Mouse (Mus musculus): Measurements from ENCODE around the gene Klf5.
A peak's percentile ranks its signal among the peaks of the same experiment; 100 is the strongest.

Klf5 gene

GRCm38 (mm10) chr14:99298385-99299021, at the start of gene Klf5:
Gene Klf5 (plus strand): TSS chr14:99298691.
- peak; percentile 83 for DNase-seq (ENCODE audit: low read depth)

- DNase-seq (ENCODE audit: low read depth) = no peak
These were observed 36.5 kb upstream of the Klf5 start for GRCm38 (mm10) chr14:99262026-99262425.

DNA sequence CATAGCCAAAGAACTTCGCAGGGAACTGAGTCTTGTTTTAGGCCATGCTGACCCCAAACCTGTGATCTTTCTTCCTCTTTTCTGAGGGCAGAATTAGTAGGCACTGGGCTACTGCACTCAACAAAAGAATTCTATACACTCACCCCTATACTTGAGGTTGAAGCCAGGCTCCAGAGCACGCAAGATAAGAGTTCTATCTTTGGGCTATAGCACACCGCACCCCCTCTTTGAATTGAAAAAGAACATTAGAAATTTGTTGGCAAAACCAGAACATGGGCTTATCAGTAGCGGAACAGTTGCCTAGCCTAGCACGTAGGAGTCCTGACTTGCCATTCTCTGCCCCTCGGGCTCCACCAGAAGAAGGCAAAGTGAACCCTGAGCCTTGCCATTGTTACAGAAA, 34.7 kb upstream of the Klf5 start:
- no peak for DNase-seq (ENCODE audit: low read depth)

DNA sequence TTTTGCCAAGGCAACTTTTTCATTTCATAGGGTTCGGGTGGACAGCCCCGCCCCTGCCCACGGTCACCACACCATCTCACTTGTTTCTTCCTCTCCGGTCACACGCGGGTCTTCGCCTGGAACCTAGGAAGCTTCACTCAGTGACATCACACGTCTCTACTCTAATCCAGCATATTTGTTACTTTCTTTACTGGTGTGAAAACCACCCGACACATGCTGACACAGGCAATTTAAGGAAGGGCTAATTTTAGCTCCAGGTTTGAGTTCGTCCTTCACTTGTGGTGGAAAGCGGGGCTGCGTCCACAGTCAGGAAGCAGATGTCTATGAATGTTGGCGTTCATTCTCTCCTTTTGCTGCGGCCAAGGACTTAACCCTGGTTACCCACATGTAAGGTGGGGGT, 32.7 kb upstream of the Klf5 start:
- no peak for DNase-seq (ENCODE audit: low read depth)

DNA sequence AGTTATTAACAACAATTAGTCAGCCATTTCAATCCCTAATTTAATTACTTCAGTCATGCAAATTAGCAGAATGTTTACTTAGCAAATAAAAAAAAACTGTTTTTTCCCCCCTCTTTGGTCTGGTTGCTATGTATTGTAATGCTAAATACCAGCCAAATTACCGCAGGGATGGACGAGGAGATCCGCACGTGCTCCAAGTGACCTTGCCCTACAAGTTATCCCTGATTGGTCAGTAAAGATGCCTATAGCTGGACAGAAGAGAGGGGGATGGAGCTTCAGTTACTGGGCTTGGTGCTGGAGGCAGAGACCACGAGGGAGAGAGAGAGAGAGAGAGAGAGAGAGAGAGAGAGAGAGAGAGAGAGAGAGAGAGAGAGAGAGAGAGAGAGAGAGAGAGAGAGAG, 31.7 kb upstream of the Klf5 start:
- DNase-seq (ENCODE audit: low read depth) = no peak

- no peak for DNase-seq (ENCODE audit: low read depth)
These were observed 24.4 kb upstream of the Klf5 start for GRCm38 (mm10) chr14:99274056-99274455.

GRCm38 (mm10) chr14:99275827-99276226, 22.7 kb upstream of the Klf5 start:
- no peak for DNase-seq (ENCODE audit: low read depth)

GRCm38 (mm10) chr14:99278312-99278711, 20.2 kb upstream of the Klf5 start:
- no peak for DNase-seq (ENCODE audit: low read depth)

DNA sequence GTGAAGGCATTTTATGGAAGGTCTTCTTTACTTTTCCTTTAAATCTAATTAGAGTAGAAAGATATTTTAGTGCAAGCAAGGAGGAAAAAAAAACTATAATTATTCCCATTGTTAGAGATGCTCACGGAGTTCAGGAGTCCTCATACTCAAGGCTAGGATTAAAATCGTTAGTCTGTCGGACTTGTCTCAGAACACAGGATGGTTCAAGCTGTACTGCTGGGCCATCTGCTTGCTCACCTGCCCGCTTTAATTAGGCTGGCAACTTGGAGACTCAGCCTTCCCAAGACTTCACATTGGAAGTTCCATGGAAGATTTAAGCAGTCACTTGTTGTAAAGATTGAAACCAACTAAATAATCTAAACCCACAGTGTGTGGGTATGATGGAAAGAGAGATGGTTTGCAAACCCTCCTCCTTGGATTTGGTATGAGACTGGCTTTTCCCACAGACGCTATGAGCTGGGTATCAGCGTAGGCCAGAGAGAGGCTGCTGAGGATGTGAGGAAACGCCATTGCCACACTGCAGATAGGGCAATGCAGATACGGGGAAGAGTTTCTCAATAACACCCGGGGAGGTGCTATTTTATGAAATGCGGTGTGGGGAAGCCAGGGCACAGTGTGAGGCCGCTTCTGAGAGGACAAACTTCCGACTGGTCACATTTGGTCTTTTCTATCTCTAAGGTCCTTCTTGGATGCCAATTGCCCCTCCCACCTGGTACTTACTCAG, 19.6 kb upstream of the Klf5 start:
- no peak for DNase-seq (ENCODE audit: low read depth)

- no peak for DNase-seq (ENCODE audit: low read depth)
These were observed 18.1 kb upstream of the Klf5 start for GRCm38 (mm10) chr14:99280399-99280798.

DNA sequence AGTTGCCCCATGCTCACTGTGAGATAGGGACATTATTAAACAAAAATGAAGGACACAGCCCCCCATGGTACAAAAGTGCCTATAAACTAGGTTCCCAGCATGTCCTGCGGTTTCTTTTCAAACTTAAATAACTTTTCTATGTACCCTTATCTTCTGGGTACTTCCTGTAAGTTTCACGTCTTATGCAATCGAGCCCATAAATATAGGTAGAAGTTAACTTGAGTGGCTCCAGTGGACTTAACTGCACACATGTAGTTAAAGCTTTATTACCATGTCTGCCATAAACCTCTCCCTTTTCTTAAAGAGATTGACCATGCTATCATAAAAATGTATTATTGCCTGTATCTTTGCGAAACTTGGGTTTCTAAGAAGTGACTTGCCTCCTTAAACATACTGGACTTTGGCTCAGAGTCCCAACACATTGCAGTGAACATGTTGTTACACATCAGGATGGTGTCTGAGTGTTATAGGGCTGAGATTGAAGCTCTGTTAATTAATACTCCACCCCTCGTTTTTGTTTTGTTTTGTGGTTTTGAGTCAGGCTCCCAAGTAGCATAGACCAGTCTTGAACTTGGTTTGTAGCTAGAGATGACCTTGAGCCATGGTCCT, 17.6 kb upstream of the Klf5 start:
- DNase-seq (ENCODE audit: low read depth) = no peak

DNA sequence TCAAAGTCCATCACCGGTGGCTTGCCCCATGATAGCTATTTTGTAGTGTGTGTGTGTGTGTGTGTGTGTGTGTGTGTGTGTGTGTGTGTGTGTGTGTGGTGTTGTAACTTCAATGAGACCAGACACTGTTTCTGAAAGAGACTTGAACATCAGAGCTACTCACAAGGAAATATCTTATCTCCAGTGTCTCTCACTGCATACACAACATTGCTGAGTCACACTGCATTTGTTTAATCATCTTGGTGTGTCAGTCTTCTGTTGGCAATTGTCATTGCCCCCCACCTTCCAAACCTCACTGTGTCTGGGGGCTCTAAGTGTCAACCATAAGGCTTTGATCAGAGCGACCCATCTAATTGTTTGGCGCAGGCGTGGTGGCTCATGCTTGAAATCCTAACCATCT, 13.0 kb upstream of the Klf5 start:
- no peak for DNase-seq (ENCODE audit: low read depth)

DNA sequence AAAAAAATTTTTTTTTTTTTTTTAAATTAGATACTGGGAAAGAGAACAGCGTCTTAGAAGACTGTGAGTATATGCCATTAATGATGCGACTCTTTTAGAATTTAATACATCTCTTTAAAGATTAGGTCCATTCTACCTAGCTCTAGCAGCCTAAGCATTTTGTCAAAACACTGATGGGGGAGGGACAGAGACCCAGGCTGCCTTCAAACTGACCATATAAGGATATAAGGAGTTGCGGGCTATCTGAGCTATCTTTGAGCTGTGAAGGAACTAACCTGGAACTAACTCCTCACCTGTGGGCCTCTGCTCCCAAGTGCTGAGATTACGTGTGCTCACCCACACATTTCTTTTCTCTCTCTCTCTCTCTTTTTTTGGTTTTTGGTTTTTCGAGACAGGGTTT, 6.3 kb upstream of the Klf5 start:
- no peak for DNase-seq (ENCODE audit: low read depth)

GRCm38 (mm10) chr14:99294424-99294823, 4.1 kb upstream of the Klf5 start:
- no peak for DNase-seq (ENCODE audit: low read depth)

GRCm38 (mm10) chr14:99295606-99296341, 2.7 kb upstream of the Klf5 start:
- no peak for DNase-seq (ENCODE audit: low read depth)

GRCm38 (mm10) chr14:99299022-99299481, 561 bp downstream of the Klf5 start:
- DNase-seq (ENCODE audit: low read depth) = no peak

- DNase-seq (ENCODE audit: low read depth) = peak; percentile 33
These were observed 1.3 kb downstream of the Klf5 start for GRCm38 (mm10) chr14:99299701-99300191.

DNA sequence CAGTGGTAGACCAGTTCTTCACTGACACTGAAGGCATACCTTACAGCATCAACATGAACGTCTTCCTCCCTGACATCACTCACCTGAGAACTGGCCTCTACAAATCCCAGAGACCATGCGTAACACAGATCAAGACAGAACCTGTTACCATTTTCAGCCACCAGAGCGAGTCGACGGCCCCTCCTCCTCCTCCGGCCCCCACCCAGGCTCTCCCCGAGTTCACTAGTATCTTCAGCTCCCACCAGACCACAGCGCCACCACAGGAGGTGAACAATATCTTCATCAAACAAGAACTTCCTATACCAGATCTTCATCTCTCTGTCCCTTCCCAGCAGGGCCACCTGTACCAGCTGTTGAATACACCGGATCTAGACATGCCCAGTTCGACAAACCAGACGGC, 3.0 kb downstream of the Klf5 start:
- no peak for DNase-seq (ENCODE audit: low read depth)

- no peak for DNase-seq (ENCODE audit: low read depth)
These were observed 5.9 kb downstream of the Klf5 start for GRCm38 (mm10) chr14:99304387-99304786.

DNA sequence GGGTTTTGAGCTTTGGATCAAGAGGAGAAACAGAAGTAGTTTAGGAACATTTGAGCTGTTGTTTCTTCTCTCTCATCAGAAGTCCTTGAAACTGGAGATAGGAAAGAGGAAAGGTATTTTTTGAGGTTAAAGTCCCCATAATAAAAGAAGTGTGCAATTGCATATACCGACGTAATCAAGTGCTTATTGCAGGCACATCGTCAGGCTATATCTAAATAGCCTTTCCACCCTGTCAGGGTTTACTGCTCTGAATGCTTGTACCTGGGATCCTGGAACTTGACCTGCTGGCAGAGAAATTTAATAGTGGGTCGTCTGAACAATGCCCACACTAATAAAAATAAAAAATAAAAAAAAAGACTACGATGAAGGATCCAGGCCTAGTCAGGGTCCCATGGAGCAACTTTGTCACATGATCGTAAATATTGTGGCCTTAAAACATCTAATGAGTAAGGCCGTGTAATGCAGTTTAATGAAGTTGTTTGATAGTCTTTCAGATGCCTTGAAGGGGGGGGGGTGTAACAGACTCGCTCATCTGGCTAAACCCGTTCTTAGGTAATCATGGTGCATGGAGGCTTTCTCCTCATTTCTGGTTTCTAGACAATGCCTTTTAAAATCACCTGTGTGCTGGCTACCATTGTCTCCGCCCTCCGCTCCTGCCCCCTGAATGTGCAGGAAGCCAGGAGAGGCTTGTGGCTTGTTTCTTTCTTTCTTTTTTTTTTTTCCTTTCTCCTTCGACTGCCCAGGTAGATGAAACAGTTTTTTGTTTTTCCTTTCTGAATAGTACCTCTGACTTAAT, 6.7 kb downstream of the Klf5 start:
- DNase-seq (ENCODE audit: low read depth) = no peak

DNA sequence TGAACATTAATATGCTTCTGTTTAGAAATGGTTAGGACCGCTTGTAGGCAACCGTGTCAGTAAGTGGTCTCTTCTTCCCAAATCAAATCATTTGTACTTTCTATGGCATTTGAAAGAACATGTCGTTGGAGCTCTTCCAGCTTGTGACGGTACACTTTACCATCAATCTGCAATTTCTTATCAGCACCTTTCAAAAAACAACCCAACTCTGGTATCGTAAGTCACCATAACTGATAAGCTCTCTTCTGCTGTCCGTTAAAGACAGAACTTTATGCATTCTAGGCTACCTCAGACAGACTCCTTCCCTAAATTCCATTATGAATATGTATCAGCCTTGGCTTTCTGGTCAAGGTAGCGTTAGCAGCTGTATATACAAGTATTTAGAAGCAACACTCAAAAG, 7.9 kb downstream of the Klf5 start:
- DNase-seq (ENCODE audit: low read depth) = no peak

- no peak for DNase-seq (ENCODE audit: low read depth)
These were observed 11.1 kb downstream of the Klf5 start for GRCm38 (mm10) chr14:99309606-99310005.
